Mouse (Mus musculus): ENCODE measurements at regions not wholly inside any gene's neighbourhood (a gene's known extent, or its start where the extent isn't known, plus 50 kb on each side); places are given as distances from the start of the nearest gene placed in this dataset.

DNA sequence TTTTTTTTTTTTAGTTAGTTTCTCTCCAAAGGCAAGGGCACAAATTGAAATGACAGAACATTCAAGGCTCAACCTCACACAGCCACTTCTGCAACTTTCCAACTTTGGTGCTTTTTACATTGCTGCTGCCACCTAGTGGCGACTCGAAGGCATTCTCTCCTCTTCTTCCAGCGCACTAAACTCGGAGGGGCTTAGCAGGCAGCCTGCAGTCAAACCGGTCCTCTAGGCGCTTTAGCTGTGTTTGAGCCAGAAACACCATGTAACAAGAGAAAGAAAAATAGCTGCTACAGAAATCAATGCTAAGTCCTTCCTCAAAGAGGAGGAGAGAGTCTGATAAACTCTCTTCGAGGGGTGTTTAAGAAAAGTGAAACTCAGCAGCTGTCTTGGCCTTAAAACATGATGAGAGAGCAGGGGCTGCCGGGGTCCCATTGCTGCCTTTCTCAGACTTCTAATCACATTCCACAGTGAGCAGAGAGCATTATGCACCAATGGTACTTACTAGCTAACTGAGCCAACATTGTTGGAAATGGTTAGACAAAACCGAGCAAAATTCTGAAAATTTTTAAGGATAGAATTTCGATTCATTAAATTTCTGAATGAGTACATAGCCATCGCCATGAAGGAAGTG lies 252.7 kb downstream of the Rergl start:
- Histone ChIP-seq H3K4me3 (replicated peaks; ENCODE audit: control insufficient read depth, low read depth, low read length) (no peak overlapping the region), H3K27ac (ENCODE audit: control insufficient read depth, insufficient read depth, low read depth, low read length, poor library complexity) (no peak overlapping the region), H3K4me1 (ENCODE audit: control insufficient read depth, insufficient read depth, low read length) (no peaks in the 10 kb centered on the region)
- WGBS: 40% methylated on average over 11 of the region's 11 CpGs
- peak; percentile 23; the same call in 1 of the 2 replicates for TF ChIP-seq CTCF (IDR thresholded peaks at IDR 0.05; ENCODE audit: control insufficient read depth, insufficient read depth, low read length)
- TF ChIP-seq POLR2A (IDR thresholded peaks at IDR 0.05; ENCODE audit: borderline replicate concordance, control insufficient read depth, low read depth, low read length): no peak

- no peak overlapping the region for H3K4me3 ChIP-seq (replicated peaks; ENCODE audit: control insufficient read depth, low read depth, low read length)
- TF ChIP-seq POLR2A (IDR thresholded peaks at IDR 0.05; ENCODE audit: borderline replicate concordance, control insufficient read depth, low read depth, low read length) (no peak), CTCF (IDR thresholded peaks at IDR 0.05; ENCODE audit: control insufficient read depth, insufficient read depth, low read length) (no peak)
- H3K4me1 ChIP-seq (ENCODE audit: control insufficient read depth, insufficient read depth, low read length): no peaks in the 10 kb centered on the region
- H3K27ac ChIP-seq (ENCODE audit: control insufficient read depth, insufficient read depth, low read depth, low read length, poor library complexity): no peak overlapping the region
- 63% methylated on average over 1 of the region's 1 CpGs for WGBS
Measured at GRCm38 (mm10) chr6:139226127-139226526, 275.6 kb downstream of the Rergl start.

DNA sequence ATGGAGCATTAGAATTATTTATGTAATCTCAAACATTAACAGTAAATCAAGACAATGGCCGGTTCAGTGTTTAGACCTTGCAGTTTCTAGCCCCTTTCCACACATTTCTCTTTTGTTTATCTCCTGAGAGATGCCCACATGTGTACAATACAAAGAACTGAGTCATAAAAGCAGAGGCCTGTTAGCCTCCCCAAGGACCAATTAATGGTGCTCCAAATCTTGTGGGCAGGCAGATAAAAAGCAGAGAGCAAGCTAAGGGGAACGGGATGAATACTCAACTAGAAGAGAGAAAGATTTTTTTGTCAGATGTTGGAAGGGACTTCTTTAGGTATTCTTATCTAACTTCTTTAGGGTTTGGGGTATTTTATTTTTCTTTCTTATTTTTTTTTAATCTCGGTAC lies 287.3 kb downstream of the Rergl start:
- H3K4me3 ChIP-seq (replicated peaks; ENCODE audit: control insufficient read depth, low read depth, low read length): no peak overlapping the region
- WGBS: 62% methylated on average over 3 of the region's 3 CpGs
- no peaks in the 10 kb centered on the region for H3K4me1 ChIP-seq (ENCODE audit: control insufficient read depth, insufficient read depth, low read length)
- TF ChIP-seq POLR2A (IDR thresholded peaks at IDR 0.05; ENCODE audit: borderline replicate concordance, control insufficient read depth, low read depth, low read length) (no peak), CTCF (IDR thresholded peaks at IDR 0.05; ENCODE audit: control insufficient read depth, insufficient read depth, low read length) (no peak)
- no peak overlapping the region for H3K27ac ChIP-seq (ENCODE audit: control insufficient read depth, insufficient read depth, low read depth, low read length, poor library complexity)

DNA sequence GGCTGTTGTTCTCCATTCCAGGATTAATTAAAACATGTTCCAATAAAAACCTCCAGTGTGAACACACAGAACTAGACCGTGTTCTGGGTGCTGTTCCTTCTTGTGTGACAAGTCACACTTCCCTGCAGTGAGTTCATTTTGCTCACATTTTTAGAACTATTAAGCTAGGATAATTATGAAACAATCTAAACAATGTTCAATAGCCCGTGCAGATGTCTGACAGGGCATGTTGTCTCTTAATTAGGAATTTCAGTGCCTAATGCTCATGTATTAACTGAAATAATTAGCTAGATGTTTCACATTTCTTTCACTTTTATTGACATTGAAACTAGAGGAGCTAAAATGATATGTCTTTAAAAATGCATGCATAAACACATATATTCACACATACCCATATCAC lies 291.5 kb downstream of the Rergl start:
- TF ChIP-seq POLR2A (IDR thresholded peaks at IDR 0.05; ENCODE audit: borderline replicate concordance, control insufficient read depth, low read depth, low read length) (no peak), CTCF (IDR thresholded peaks at IDR 0.05; ENCODE audit: control insufficient read depth, insufficient read depth, low read length) (no peak)
- Histone ChIP-seq H3K4me3 (replicated peaks; ENCODE audit: control insufficient read depth, low read depth, low read length) (no peak overlapping the region), H3K27ac (ENCODE audit: control insufficient read depth, insufficient read depth, low read depth, low read length, poor library complexity) (no peak overlapping the region), H3K4me1 (ENCODE audit: control insufficient read depth, insufficient read depth, low read length) (no peaks in the 10 kb centered on the region)
- WGBS: 69% methylated on average over 2 of the region's 2 CpGs

DNA sequence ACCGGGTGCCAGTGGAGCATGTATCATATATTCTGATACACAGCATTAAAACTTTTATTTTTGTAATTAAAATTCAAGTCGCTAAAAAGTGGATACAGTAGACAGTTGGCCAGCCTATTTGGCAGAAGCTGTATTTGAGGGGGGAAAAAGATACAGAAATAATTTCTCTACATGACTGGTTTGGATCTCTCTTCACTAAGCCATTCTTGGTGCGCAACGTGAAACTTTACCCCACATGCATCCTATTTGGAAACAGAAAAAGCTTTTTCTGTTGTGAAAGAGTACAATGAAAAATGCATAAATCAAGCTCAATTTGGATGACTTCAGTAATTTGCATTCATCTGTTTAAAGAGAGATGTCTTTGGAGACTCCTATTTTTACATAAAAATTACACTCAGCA lies 303.2 kb downstream of the Rergl start:
- Histone ChIP-seq H3K27ac (ENCODE audit: control insufficient read depth, insufficient read depth, low read depth, low read length, poor library complexity) (no peak overlapping the region), H3K4me3 (replicated peaks; ENCODE audit: control insufficient read depth, low read depth, low read length) (no peak overlapping the region), H3K4me1 (ENCODE audit: control insufficient read depth, insufficient read depth, low read length) (no peaks in the 10 kb centered on the region)
- TF ChIP-seq POLR2A (IDR thresholded peaks at IDR 0.05; ENCODE audit: borderline replicate concordance, control insufficient read depth, low read depth, low read length) (no peak), CTCF (IDR thresholded peaks at IDR 0.05; ENCODE audit: control insufficient read depth, insufficient read depth, low read length) (no peak)
- WGBS: 77% methylated on average over 4 of the region's 4 CpGs

- TF ChIP-seq CTCF (IDR thresholded peaks at IDR 0.05; ENCODE audit: control insufficient read depth, insufficient read depth, low read length) (no peak), POLR2A (IDR thresholded peaks at IDR 0.05; ENCODE audit: borderline replicate concordance, control insufficient read depth, low read depth, low read length) (no peak)
- Histone ChIP-seq H3K4me3 (replicated peaks; ENCODE audit: control insufficient read depth, low read depth, low read length) (no peak overlapping the region), H3K27ac (ENCODE audit: control insufficient read depth, insufficient read depth, low read depth, low read length, poor library complexity) (no peak overlapping the region), H3K4me1 (ENCODE audit: control insufficient read depth, insufficient read depth, low read length) (no peaks in the 10 kb centered on the region)
- WGBS: 72% methylated on average over 8 of the region's 8 CpGs
Measured at GRCm38 (mm10) chr6:139186431-139186830, 315.3 kb downstream of the Rergl start.

DNA sequence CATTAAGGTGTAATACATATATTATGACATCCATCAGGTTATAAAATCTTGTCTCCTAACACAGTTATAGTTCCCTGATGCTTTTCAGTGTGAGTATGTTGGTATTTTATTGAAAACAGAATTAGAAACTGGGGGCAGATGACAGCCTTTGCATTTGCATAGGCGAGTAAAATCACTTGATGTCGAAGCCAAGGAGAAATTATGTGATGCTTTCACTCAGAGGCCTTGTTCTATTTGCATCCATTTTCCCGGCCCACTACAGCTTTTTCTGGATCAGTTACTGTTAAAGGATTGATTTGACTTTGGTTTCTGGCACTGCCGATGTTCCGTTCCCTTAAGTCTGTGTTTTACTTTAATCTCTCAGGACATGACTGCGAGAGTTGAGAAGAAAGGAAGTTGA lies 341.4 kb downstream of the Rergl start:
- TF ChIP-seq CTCF (IDR thresholded peaks at IDR 0.05; ENCODE audit: control insufficient read depth, insufficient read depth, low read length) (no peak), POLR2A (IDR thresholded peaks at IDR 0.05; ENCODE audit: borderline replicate concordance, control insufficient read depth, low read depth, low read length) (no peak)
- Histone ChIP-seq H3K4me3 (replicated peaks; ENCODE audit: control insufficient read depth, low read depth, low read length) (no peak overlapping the region), H3K4me1 (ENCODE audit: control insufficient read depth, insufficient read depth, low read length) (no peaks in the 10 kb centered on the region), H3K27ac (ENCODE audit: control insufficient read depth, insufficient read depth, low read depth, low read length, poor library complexity) (no peak overlapping the region)
- WGBS: 77% methylated on average over 6 of the region's 6 CpGs

GRCm38 (mm10) chr6:139159741-139160140 lies 342.0 kb downstream of the Rergl start:
- Histone ChIP-seq H3K4me1 (ENCODE audit: control insufficient read depth, insufficient read depth, low read length) (no peaks in the 10 kb centered on the region), H3K27ac (ENCODE audit: control insufficient read depth, insufficient read depth, low read depth, low read length, poor library complexity) (no peak overlapping the region), H3K4me3 (replicated peaks; ENCODE audit: control insufficient read depth, low read depth, low read length) (no peak overlapping the region)
- 62% methylated on average over 4 of the region's 4 CpGs for WGBS
- TF ChIP-seq POLR2A (IDR thresholded peaks at IDR 0.05; ENCODE audit: borderline replicate concordance, control insufficient read depth, low read depth, low read length): no peak
- TF ChIP-seq CTCF (IDR thresholded peaks at IDR 0.05; ENCODE audit: control insufficient read depth, insufficient read depth, low read length): no peak

GRCm38 (mm10) chr6:139154802-139155201 lies 347.0 kb downstream of the Rergl start:
- WGBS: 74% methylated on average over 1 of the region's 1 CpGs
- TF ChIP-seq POLR2A (IDR thresholded peaks at IDR 0.05; ENCODE audit: borderline replicate concordance, control insufficient read depth, low read depth, low read length) (no peak), CTCF (IDR thresholded peaks at IDR 0.05; ENCODE audit: control insufficient read depth, insufficient read depth, low read length) (no peak)
- H3K4me3 ChIP-seq (replicated peaks; ENCODE audit: control insufficient read depth, low read depth, low read length): no peak overlapping the region
- no peak overlapping the region for H3K27ac ChIP-seq (ENCODE audit: control insufficient read depth, insufficient read depth, low read depth, low read length, poor library complexity)
- no peaks in the 10 kb centered on the region for H3K4me1 ChIP-seq (ENCODE audit: control insufficient read depth, insufficient read depth, low read length)
